Mouse (Mus musculus): ENCODE measurements around the gene Macrod2.
A peak's percentile ranks its signal among the peaks of the same experiment; 100 is the strongest.

The Macrod2 gene

GRCm38 (mm10) chr2:142257501-142257900, 1862.4 kb downstream of the Macrod2 start:
- DNase-seq: no peak

GRCm38 (mm10) chr2:142261046-142261445, 1865.9 kb downstream of the Macrod2 start:
- no peak for DNase-seq

GRCm38 (mm10) chr2:142264697-142265096, 1869.6 kb downstream of the Macrod2 start:
- DNase-seq: no peak

- DNase-seq: no peak
Measured at GRCm38 (mm10) chr2:142267836-142268235, 1872.7 kb downstream of the Macrod2 start.

- peak; percentile 94 for DNase-seq
Measured at GRCm38 (mm10) chr2:142286761-142287160, 1891.7 kb downstream of the Macrod2 start.

- no peak for DNase-seq
Measured at GRCm38 (mm10) chr2:142294831-142295230, 1899.7 kb downstream of the Macrod2 start.

GRCm38 (mm10) chr2:142303098-142303911, 1908.2 kb downstream of the Macrod2 start:
- DNase-seq: no peak

- DNase-seq: no peak
Measured at GRCm38 (mm10) chr2:142303912-142304182, 1908.7 kb downstream of the Macrod2 start.

- peak; percentile 60 for DNase-seq
Measured at GRCm38 (mm10) chr2:142323158-142323557, 1928.0 kb downstream of the Macrod2 start.

- peak; percentile 78 for DNase-seq
Measured at GRCm38 (mm10) chr2:142326737-142327136, 1931.6 kb downstream of the Macrod2 start.

GRCm38 (mm10) chr2:142329761-142330160, 1934.7 kb downstream of the Macrod2 start:
- no peak for DNase-seq

GRCm38 (mm10) chr2:142334441-142335102, 1939.5 kb downstream of the Macrod2 start:
- no peak for DNase-seq

GRCm38 (mm10) chr2:142335103-142335999, 1940.2 kb downstream of the Macrod2 start:
- DNase-seq: no peak

- DNase-seq: peak; percentile 46
Measured at GRCm38 (mm10) chr2:142344021-142344420, 1948.9 kb downstream of the Macrod2 start.

GRCm38 (mm10) chr2:142344758-142345157, 1949.6 kb downstream of the Macrod2 start:
- DNase-seq: peak; percentile 94

- peak; percentile 83 for DNase-seq
Measured at GRCm38 (mm10) chr2:142349805-142350204, 1954.7 kb downstream of the Macrod2 start.

GRCm38 (mm10) chr2:142362888-142363287, 1967.8 kb downstream of the Macrod2 start:
- DNase-seq: no peak

GRCm38 (mm10) chr2:142373978-142374377, 1978.9 kb downstream of the Macrod2 start:
- DNase-seq: peak; percentile 61

- peak; percentile 98 for DNase-seq
Measured at GRCm38 (mm10) chr2:142380563-142380962, 1985.5 kb downstream of the Macrod2 start.

GRCm38 (mm10) chr2:142381081-142381579, 1986.0 kb downstream of the Macrod2 start:
- peak; percentile 58 for DNase-seq

GRCm38 (mm10) chr2:142393546-142393945, 1998.4 kb downstream of the Macrod2 start:
- DNase-seq: no peak

GRCm38 (mm10) chr2:142399490-142399889, 2004.4 kb downstream of the Macrod2 start:
- DNase-seq: no peak

- no peak for DNase-seq
Measured at GRCm38 (mm10) chr2:142400781-142401180, 2005.7 kb downstream of the Macrod2 start.

Measured in cerebellum, adult 9-10 months (tissue).